Mouse (Mus musculus): Measurements from ENCODE around the gene Krtap10-10. TPM values are rescaled to one million over a fixed set of nuclear protein-coding genes. Genes with fewer than 3 reads are reported as not detected.

Gene Krtap10-10
- polyA plus RNA-seq, 1 experiment from 2014 or later, result not detected

DNA sequence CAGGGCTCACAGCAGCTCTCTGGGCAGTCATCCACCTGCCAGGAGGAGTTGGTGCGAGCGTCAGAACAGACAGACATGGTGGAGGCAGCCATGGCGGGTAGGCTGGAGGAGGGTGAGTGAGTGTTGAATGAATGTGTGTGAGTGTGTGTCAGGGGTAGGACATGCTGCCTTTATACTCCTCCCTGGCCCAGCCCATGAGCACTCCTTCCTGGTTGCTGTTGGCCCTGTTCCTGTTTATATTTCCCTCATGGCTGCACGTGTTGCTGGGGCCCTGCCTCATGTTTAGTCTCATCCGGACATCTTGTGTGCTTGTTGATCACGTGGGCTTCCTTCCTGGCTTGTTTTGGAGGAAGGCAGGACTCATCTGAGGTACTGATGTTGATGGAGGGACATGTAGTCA lies 8.8 kb upstream of the Krtap10-10 start, which contains the start of gene Krtap10-4:
Gene Krtap10-4 (minus strand): TSS at position 145 of the 400 bp plus-strand sequence.
- no peak for DNase-seq (ENCODE audit: low spot score)
- Histone ChIP-seq H3K9me3 (no peaks in the 10 kb centered on the region), H3K4me1 (no peaks in the 10 kb centered on the region), H3K36me3 (no peaks in the 10 kb centered on the region), H3K27me3 (ENCODE audit: insufficient read depth, poor library complexity, severe bottlenecking) (no peaks in the 10 kb centered on the region), H3K4me3 (no peak within 1 kb of the TSS), H3K27ac (no peak within 1 kb of the TSS)
- 69% methylated on average over 6 of the region's 6 CpGs for WGBS

DNA sequence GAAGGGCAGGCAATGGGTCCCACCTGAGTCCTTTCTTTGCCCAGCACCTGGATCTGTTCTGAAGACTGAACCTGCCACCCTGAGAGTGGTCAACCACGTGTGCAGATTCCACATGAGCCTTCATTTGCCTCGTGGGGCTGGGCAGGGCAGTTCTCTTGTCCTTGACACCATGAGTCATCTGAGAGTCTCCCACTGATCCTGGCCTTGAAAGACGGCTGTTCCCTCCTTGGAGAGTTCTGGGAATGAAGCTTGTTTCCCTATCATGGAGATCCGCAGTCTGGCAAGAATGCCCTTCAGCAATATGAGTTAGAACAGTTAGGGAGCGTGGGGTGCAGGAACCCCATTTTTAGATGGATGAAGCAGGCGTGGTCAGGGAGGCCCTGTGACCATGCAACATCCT lies 3.3 kb downstream of the Krtap10-10 start:
- Histone ChIP-seq H3K4me1 (no peaks in the 10 kb centered on the region), H3K27ac (no peak overlapping the region), H3K27me3 (ENCODE audit: insufficient read depth, poor library complexity, severe bottlenecking) (no peaks in the 10 kb centered on the region), H3K4me3 (no peak overlapping the region), H3K36me3 (no peaks in the 10 kb centered on the region), H3K9me3 (0 out of 2 replicates have a peak, but pooled peaks cover 7% of the 10 kb centered on the region)
- 66% methylated on average over 6 of the region's 6 CpGs for WGBS
- DNase-seq (ENCODE audit: low spot score), result no peak

DNA sequence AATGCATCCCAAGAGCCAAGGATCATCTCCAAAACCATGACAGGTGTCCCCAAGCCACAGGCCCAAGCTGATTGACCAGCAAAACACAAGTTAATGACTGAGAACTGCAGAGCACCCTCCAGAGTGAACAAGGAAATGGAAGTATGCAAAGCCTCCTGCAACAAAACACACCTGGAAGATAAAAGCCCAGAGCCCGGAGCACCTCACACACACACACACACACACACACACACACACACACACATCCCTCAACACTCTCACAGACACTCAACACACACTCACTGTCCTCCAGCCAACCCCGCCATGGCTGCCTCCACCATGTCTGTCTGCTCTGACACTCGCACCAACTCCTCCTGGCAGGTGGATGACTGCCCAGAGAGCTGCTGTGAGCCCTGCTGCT lies 10.8 kb downstream of the Krtap10-10 start, which contains the start of gene Gm36176:
Gene Gm36176 (plus strand): TSS at position 301 of the 400 bp plus-strand sequence.
- 59% methylated on average over 3 of the region's 3 CpGs for WGBS

DNA sequence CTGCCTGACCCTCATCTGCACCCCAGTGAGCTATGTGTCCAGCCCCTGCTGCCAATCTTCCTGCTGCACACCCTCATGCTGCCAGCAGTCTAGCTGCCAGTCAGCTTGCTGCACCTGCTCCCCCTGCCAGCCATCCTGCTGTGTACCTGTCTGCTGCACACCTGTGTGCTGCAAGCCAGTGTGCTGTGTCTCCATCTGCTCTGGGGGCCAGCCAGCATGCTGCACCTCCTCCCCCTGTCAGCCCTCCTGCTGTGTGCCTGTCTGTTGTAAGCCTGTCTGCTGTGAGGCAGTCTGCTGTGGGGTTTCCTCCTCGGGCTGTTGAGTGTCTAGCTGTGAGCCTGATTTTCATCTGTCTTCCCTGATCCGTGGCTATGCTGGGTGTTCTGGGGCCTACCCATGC lies 11.2 kb downstream of the Krtap10-10 start:
- no peak for DNase-seq (ENCODE audit: low spot score)
- Histone ChIP-seq H3K4me1 (no peaks in the 10 kb centered on the region), H3K9me3 (0 out of 2 replicates have a peak, but pooled peaks cover 4% of the 10 kb centered on the region), H3K27me3 (ENCODE audit: insufficient read depth, poor library complexity, severe bottlenecking) (no peaks in the 10 kb centered on the region), H3K36me3 (no peaks in the 10 kb centered on the region), H3K4me3 (no peak overlapping the region), H3K27ac (no peak overlapping the region)
- WGBS, result 11% methylated on average over 2 of the region's 2 CpGs

More for the DNA sequence above, 10.8 kb downstream of the Krtap10-10 start, which contains the start of gene Gm36176:
- no peak for DNase-seq (ENCODE audit: low spot score)
- H3K4me1 ChIP-seq, result no peaks in the 10 kb centered on the region
- no peak within 1 kb of the TSS for H3K4me3 ChIP-seq
- H3K27ac ChIP-seq, result no peak within 1 kb of the TSS
- H3K9me3 ChIP-seq, result 0 out of 2 replicates have a peak, but pooled peaks cover 4% of the 10 kb centered on the region
- H3K27me3 ChIP-seq (ENCODE audit: insufficient read depth, poor library complexity, severe bottlenecking), result no peaks in the 10 kb centered on the region
- H3K36me3 ChIP-seq, result no peaks in the 10 kb centered on the region

- Histone ChIP-seq H3K36me3 (no peaks in the 10 kb centered on the region), H3K9me3 (0 out of 2 replicates have a peak, but pooled peaks cover 4% of the 10 kb centered on the region), H3K4me1 (no peaks in the 10 kb centered on the region), H3K4me3 (no peak overlapping the region), H3K27ac (no peak overlapping the region), H3K27me3 (ENCODE audit: insufficient read depth, poor library complexity, severe bottlenecking) (peaks cover 4% of the 10 kb centered on the region; the same call in 1 of the 2 replicates)
- no peak for DNase-seq (ENCODE audit: low spot score)
- 84% methylated on average over 2 of the region's 2 CpGs for WGBS
Measured at GRCm38 (mm10) chr10:77847538-77847937, 11.8 kb downstream of the Krtap10-10 start.

DNA sequence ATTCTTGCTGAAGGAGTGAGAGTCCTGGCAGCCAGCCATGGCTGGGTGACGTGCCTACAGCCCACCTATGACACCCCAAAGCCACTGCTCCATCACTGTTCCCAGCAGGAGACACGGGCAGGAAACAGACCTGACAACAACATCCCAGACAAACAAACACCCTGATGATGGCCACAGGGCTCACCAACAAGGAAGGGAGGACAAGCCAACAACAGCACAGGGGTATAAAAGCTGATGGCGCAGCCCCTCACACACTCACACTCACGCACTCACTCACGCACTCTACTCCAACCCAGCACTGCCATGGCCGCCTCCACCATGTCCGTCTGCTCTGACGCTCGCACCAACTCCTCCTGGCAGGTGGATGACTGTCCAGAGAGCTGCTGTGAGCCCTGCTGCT lies 16.8 kb downstream of the Krtap10-10 start, which contains the start of gene Gm10318:
Gene Gm10318 (plus strand): TSS at position 301 of the 400 bp plus-strand sequence.
- Histone ChIP-seq H3K27ac (no peak within 1 kb of the TSS), H3K4me3 (no peak within 1 kb of the TSS), H3K36me3 (no peaks in the 10 kb centered on the region), H3K4me1 (no peaks in the 10 kb centered on the region), H3K9me3 (no peaks in the 10 kb centered on the region), H3K27me3 (ENCODE audit: insufficient read depth, poor library complexity, severe bottlenecking) (peaks cover 8% of the 10 kb centered on the region; the same call in 1 of the 2 replicates)
- 56% methylated on average over 9 of the region's 9 CpGs for WGBS
- no peak for DNase-seq (ENCODE audit: low spot score)

GRCm38 (mm10) chr10:77861675-77862074 lies 25.9 kb downstream of the Krtap10-10 start, which contains the start of gene Gm3285:
Gm3285 (plus strand) TSS chr10:77861975.
- Histone ChIP-seq H3K27ac (no peak within 1 kb of the TSS), H3K4me3 (no peak within 1 kb of the TSS), H3K27me3 (ENCODE audit: insufficient read depth, poor library complexity, severe bottlenecking) (0 out of 2 replicates have a peak, but pooled peaks cover 8% of the 10 kb centered on the region), H3K4me1 (peaks cover 6% of the 10 kb centered on the region; the same call in 1 of the 2 replicates), H3K36me3 (no peaks in the 10 kb centered on the region), H3K9me3 (no peaks in the 10 kb centered on the region)
- no peak for DNase-seq (ENCODE audit: low spot score)
- 45% methylated on average over 7 of the region's 7 CpGs for WGBS

DNA sequence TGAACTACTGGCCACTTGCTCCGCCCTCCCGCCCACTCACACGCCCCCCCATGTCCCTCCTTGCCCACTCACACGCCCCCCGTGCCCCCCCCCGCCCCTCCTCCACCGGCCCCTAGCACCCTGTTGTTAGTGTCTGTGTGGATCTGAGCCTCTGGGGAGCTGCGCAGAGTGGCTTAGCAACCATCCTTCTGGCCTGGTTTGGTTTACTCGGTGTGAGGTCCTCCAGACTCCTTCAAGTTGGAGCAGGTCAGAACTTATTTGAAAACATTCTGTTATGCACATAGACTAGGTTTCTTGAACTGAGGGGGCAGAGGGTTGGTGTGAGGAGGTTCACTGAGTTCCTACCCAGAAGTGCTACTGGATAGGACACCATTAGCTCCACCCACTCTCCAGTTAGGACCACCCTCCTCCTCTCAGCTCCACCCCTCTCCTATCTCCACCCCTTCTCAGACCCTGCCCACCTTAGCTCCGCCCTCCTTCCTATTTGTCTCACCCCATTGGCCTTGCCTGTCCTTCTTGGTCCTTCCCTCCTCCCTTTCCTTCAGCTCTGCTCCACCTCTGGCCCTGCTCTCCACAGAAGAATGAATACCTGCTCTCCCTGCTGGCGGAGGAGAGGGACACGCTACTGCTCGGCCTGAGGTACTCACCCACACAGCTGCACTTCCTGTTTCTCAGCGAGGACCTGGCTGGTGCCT lies 28.5 kb downstream of the Krtap10-10 start:
- no peak overlapping the region for H3K27ac ChIP-seq
- H3K9me3 ChIP-seq, result no peaks in the 10 kb centered on the region
- WGBS, result 35% methylated on average over 14 of the region's 14 CpGs
- DNase-seq (ENCODE audit: low spot score), result no peak
- H3K36me3 ChIP-seq, result no peaks in the 10 kb centered on the region
- H3K27me3 ChIP-seq (ENCODE audit: insufficient read depth, poor library complexity, severe bottlenecking), result 0 out of 2 replicates have a peak, but pooled peaks cover 8% of the 10 kb centered on the region
- H3K4me1 ChIP-seq, result peaks cover 6% of the 10 kb centered on the region; the same call in 1 of the 2 replicates
- peak overlapping the region; percentile 42 for H3K4me3 ChIP-seq

- Histone ChIP-seq H3K4me1 (peaks cover 6% of the 10 kb centered on the region; the same call in 1 of the 2 replicates), H3K27me3 (ENCODE audit: insufficient read depth, poor library complexity, severe bottlenecking) (0 out of 2 replicates have a peak, but pooled peaks cover 8% of the 10 kb centered on the region), H3K9me3 (no peaks in the 10 kb centered on the region), H3K36me3 (no peaks in the 10 kb centered on the region), H3K4me3 (peak overlapping the region; percentile 42), H3K27ac (no peak overlapping the region)
- no peak for DNase-seq (ENCODE audit: low spot score)
- WGBS, result 34% methylated on average over 11 of the region's 11 CpGs
Measured at GRCm38 (mm10) chr10:77864762-77865143, 29.0 kb downstream of the Krtap10-10 start.

GRCm38 (mm10) chr10:77867546-77867945 lies 31.8 kb downstream of the Krtap10-10 start:
- H3K4me1 ChIP-seq, result peaks cover 6% of the 10 kb centered on the region; the same call in 1 of the 2 replicates
- no peaks in the 10 kb centered on the region for H3K36me3 ChIP-seq
- no peak overlapping the region for H3K4me3 ChIP-seq
- H3K27me3 ChIP-seq (ENCODE audit: insufficient read depth, poor library complexity, severe bottlenecking), result no peaks in the 10 kb centered on the region
- no peak for DNase-seq (ENCODE audit: low spot score)
- WGBS, result 0% methylated on average over 1 of the region's 1 CpGs
- no peak overlapping the region for H3K27ac ChIP-seq
- no peaks in the 10 kb centered on the region for H3K9me3 ChIP-seq

DNA sequence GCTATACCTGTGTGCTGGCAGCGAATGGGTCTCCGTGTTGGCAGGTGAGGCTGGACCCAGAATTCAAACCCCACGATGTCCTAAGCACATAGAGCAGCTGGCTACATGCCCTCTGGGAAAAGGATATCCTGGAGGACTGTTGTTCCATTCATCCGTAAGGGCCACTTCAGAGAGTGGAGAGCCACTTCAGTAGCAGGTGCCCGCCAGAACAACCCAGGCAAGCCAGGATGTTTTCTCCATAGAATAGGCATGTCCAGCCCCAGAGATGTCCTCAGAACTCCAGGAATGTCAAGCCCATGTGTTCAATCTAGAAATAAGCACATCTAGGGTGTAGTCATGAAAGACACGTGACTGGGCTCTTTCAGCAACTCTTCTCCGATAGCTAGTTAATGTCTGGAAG lies 33.9 kb downstream of the Krtap10-10 start:
- Histone ChIP-seq H3K9me3 (no peaks in the 10 kb centered on the region), H3K4me3 (no peak overlapping the region), H3K4me1 (peaks cover 4% of the 10 kb centered on the region; the same call in 1 of the 2 replicates), H3K27ac (no peak overlapping the region), H3K36me3 (no peaks in the 10 kb centered on the region), H3K27me3 (ENCODE audit: insufficient read depth, poor library complexity, severe bottlenecking) (no peaks in the 10 kb centered on the region)
- no peak for DNase-seq (ENCODE audit: low spot score)
- 78% methylated on average over 7 of the region's 7 CpGs for WGBS

- Histone ChIP-seq H3K4me3 (no peak overlapping the region), H3K9me3 (no peaks in the 10 kb centered on the region), H3K36me3 (no peaks in the 10 kb centered on the region), H3K4me1 (no peaks in the 10 kb centered on the region), H3K27me3 (ENCODE audit: insufficient read depth, poor library complexity, severe bottlenecking) (no peaks in the 10 kb centered on the region; the same call in 1 of the 2 replicates), H3K27ac (no peak overlapping the region)
- no peak for DNase-seq (ENCODE audit: low spot score)
- 61% methylated on average over 6 of the region's 6 CpGs for WGBS
Measured at GRCm38 (mm10) chr10:77878985-77879384, 43.2 kb downstream of the Krtap10-10 start.

DNA sequence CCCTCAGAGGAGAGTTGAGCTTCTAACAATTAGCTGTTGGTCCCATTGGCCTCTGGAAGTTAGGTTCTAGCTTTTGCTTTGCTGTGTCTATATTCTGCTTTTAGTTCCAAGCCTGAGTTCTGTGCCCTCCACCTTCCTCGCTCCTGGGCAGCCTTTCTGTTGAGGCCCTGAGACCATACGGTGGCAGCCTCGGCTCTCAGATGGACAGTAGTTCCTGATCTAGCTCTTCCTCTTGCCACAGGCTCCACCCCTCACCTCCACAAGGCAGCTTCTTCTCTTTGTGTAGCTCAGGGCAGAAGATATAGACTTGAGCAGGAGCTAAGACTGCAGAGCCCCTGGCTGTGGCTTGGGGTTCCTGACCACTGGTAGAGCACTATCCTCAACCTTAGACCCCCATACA lies 44.6 kb downstream of the Krtap10-10 start:
- no peaks in the 10 kb centered on the region for H3K36me3 ChIP-seq
- H3K27me3 ChIP-seq (ENCODE audit: insufficient read depth, poor library complexity, severe bottlenecking), result no peaks in the 10 kb centered on the region; the same call in 1 of the 2 replicates
- no peaks in the 10 kb centered on the region for H3K9me3 ChIP-seq
- H3K27ac ChIP-seq, result no peak overlapping the region
- no peaks in the 10 kb centered on the region for H3K4me1 ChIP-seq
- 67% methylated on average over 3 of the region's 3 CpGs for WGBS
- no peak for DNase-seq (ENCODE audit: low spot score)
- no peak overlapping the region for H3K4me3 ChIP-seq

All from heart, embryonic 10.5 days (tissue).